Mouse (Mus musculus) adrenal gland, postnatal 36 days (tissue): ENCODE measurements around the gene Grm4. TPM values are rescaled to one million over a fixed set of nuclear protein-coding genes. Genes with fewer than 3 reads are reported as not detected.

Experiments used
- DNase-seq, 2 experiments: peaks; one replicate each; pipeline ENCODE4 v3.0.0; 2021; ENCODE audit warnings: mixed read lengths in 1 of 2
- total RNA-seq, 2 experiments: library from RNA; stranded (reverse); gene quantifications; 2 replicates each; pipeline ENCODE4 v1.2.3; 2021

Grm4 gene
- total RNA-seq, 2 experiments from 2014 or later = 3.4 to 12.2 TPM

GRCm38 (mm10) chr17:27445364-27446075, 75.7 kb downstream of the Grm4 start:
- DNase-seq = peak; percentile 59 to 80

GRCm38 (mm10) chr17:27442538-27443113, 78.6 kb downstream of the Grm4 start:
- no peak for DNase-seq

- DNase-seq = no peak
Observed at GRCm38 (mm10) chr17:27441778-27442177, 79.4 kb downstream of the Grm4 start.

- no peak for DNase-seq
Observed at GRCm38 (mm10) chr17:27435799-27436198, 85.4 kb downstream of the Grm4 start.

GRCm38 (mm10) chr17:27435225-27435624, 86.0 kb downstream of the Grm4 start:
- no peak for DNase-seq

- DNase-seq = no peak
Observed at GRCm38 (mm10) chr17:27434066-27434465, 87.1 kb downstream of the Grm4 start.

- DNase-seq = no peak
Observed at GRCm38 (mm10) chr17:27433179-27433680, 88.0 kb downstream of the Grm4 start.

- no peak for DNase-seq
Observed at GRCm38 (mm10) chr17:27432145-27432650, 89.0 kb downstream of the Grm4 start.

- DNase-seq = no peak
Observed at GRCm38 (mm10) chr17:27431049-27431839, 90.0 kb downstream of the Grm4 start.

GRCm38 (mm10) chr17:27429757-27430156, 91.4 kb downstream of the Grm4 start:
- DNase-seq = no peak

GRCm38 (mm10) chr17:27425016-27425415, 96.2 kb downstream of the Grm4 start:
- DNase-seq = no peak

- no peak for DNase-seq
Observed at GRCm38 (mm10) chr17:27424356-27424755, 96.8 kb downstream of the Grm4 start.

- no peak for DNase-seq
Observed at GRCm38 (mm10) chr17:27422726-27423381, 98.3 kb downstream of the Grm4 start.

- no peak for DNase-seq
Observed at GRCm38 (mm10) chr17:27422371-27422725, 98.9 kb downstream of the Grm4 start.

- no peak for DNase-seq
Observed at GRCm38 (mm10) chr17:27421837-27422236, 99.4 kb downstream of the Grm4 start.

- DNase-seq = no peak
Observed at GRCm38 (mm10) chr17:27409006-27409405, 112.2 kb downstream of the Grm4 start.

GRCm38 (mm10) chr17:27408531-27408930, 112.7 kb downstream of the Grm4 start:
- DNase-seq = no peak

- DNase-seq = peak; percentile 70 to 76
Observed at GRCm38 (mm10) chr17:27406956-27407355, 114.2 kb downstream of the Grm4 start.

- DNase-seq = no peak
Observed at GRCm38 (mm10) chr17:27405376-27406024, 115.7 kb downstream of the Grm4 start.

- no peak for DNase-seq
Observed at GRCm38 (mm10) chr17:27401200-27401599, 120.0 kb downstream of the Grm4 start.

GRCm38 (mm10) chr17:27393931-27394330, 127.3 kb downstream of the Grm4 start:
- peak; percentile 54 to 57 for DNase-seq

- DNase-seq = peak in 1 of 2 experiments; percentile 28
Observed at GRCm38 (mm10) chr17:27393432-27393831, 127.8 kb downstream of the Grm4 start.
